Mouse (Mus musculus): ENCODE measurements at regions not wholly inside any gene's neighbourhood (a gene's known extent, or its start where the extent isn't known, plus 50 kb on each side); places are given as distances from the start of the nearest gene placed in this dataset.

GRCm38 (mm10) chr14:62173835-62174530, 118.4 kb upstream of the Rnaseh2b start:
- TF ChIP-seq CEBPB (IDR thresholded peaks at IDR 0.05; ENCODE audit: low read depth) (no peak), CTCF (IDR thresholded peaks at IDR 0.05; ENCODE audit: control insufficient read depth, insufficient read depth, insufficient read length) (no peak), MYOD1 (IDR thresholded peaks at IDR 0.05; ENCODE audit: control insufficient read depth, insufficient read length, low read depth) (no peak), FOSL1 (IDR thresholded peaks at IDR 0.05; ENCODE audit: insufficient read depth, low read length, poor library complexity, severe bottlenecking) (no peak), USF1 (IDR thresholded peaks at IDR 0.05; ENCODE audit: low read depth) (no peak), MAX (IDR thresholded peaks at IDR 0.05) (no peak), MYOG (IDR thresholded peaks at IDR 0.05; ENCODE audit: control insufficient read depth, extremely low read depth, insufficient read length) (no peak)
- H3ac ChIP-seq (ENCODE audit: control insufficient read depth, insufficient read length, low read depth), result no peak overlapping the region
- H3K79me3 ChIP-seq (ENCODE audit: low read depth), result no peaks in the 10 kb centered on the region
- no peak overlapping the region for H3K4me3 ChIP-seq (ENCODE audit: insufficient read depth, poor library complexity, severe bottlenecking)
- H3K27me3 ChIP-seq (ENCODE audit: control insufficient read depth, insufficient read depth, insufficient read length), result peaks cover 21% of the 10 kb centered on the region
- no peaks in the 10 kb centered on the region for H3K36me3 ChIP-seq (ENCODE audit: control insufficient read depth, insufficient read depth)
- no peaks in the 10 kb centered on the region for H3K79me2 ChIP-seq (ENCODE audit: control insufficient read depth, insufficient read depth)

GRCm38 (mm10) chr14:62175384-62176048, 116.9 kb upstream of the Rnaseh2b start:
- Histone ChIP-seq H3K27me3 (ENCODE audit: control insufficient read depth, insufficient read depth, insufficient read length) (peaks cover 17% of the 10 kb centered on the region), H3ac (ENCODE audit: control insufficient read depth, insufficient read length, low read depth) (no peak overlapping the region), H3K4me3 (ENCODE audit: insufficient read depth, poor library complexity, severe bottlenecking) (no peak overlapping the region), H3K79me3 (ENCODE audit: low read depth) (no peaks in the 10 kb centered on the region), H3K79me2 (ENCODE audit: control insufficient read depth, insufficient read depth) (no peaks in the 10 kb centered on the region), H3K36me3 (ENCODE audit: control insufficient read depth, insufficient read depth) (no peaks in the 10 kb centered on the region)
- TF ChIP-seq MYOD1 (IDR thresholded peaks at IDR 0.05; ENCODE audit: control insufficient read depth, insufficient read length, low read depth) (no peak), USF1 (IDR thresholded peaks at IDR 0.05; ENCODE audit: low read depth) (no peak), CTCF (IDR thresholded peaks at IDR 0.05; ENCODE audit: control insufficient read depth, insufficient read depth, insufficient read length) (no peak), MYOG (IDR thresholded peaks at IDR 0.05; ENCODE audit: control insufficient read depth, extremely low read depth, insufficient read length) (no peak), MAX (IDR thresholded peaks at IDR 0.05) (no peak), FOSL1 (IDR thresholded peaks at IDR 0.05; ENCODE audit: insufficient read depth, low read length, poor library complexity, severe bottlenecking) (no peak), CEBPB (IDR thresholded peaks at IDR 0.05; ENCODE audit: low read depth) (no peak)

DNA sequence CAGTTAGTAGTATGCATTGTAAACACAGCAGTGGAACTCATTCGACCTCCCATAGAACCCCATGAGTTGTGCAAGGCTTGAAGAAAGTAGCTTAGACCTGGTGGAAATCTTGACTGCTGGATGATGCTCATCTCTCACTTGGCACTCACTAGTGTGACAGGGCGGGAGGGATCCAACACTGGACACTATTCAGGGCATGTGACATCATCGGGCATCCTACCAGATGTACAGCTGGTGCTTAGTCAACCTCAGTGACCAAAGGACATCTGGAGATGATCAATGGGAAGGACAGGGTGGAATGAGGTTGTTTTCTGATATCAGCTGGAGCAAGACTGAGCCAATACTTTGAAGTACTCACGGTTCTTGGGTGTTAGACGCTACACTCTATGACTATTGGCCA, 114.9 kb upstream of the Rnaseh2b start:
- Histone ChIP-seq H3K79me3 (ENCODE audit: low read depth) (no peaks in the 10 kb centered on the region), H3K36me3 (ENCODE audit: control insufficient read depth, insufficient read depth) (no peaks in the 10 kb centered on the region), H3K4me3 (ENCODE audit: insufficient read depth, poor library complexity, severe bottlenecking) (no peak overlapping the region), H3ac (ENCODE audit: control insufficient read depth, insufficient read length, low read depth) (no peak overlapping the region), H3K79me2 (ENCODE audit: control insufficient read depth, insufficient read depth) (no peaks in the 10 kb centered on the region), H3K27me3 (ENCODE audit: control insufficient read depth, insufficient read depth, insufficient read length) (peaks cover 16% of the 10 kb centered on the region)
- no peak for TF ChIP-seq USF1 (IDR thresholded peaks at IDR 0.05; ENCODE audit: low read depth)
- no peak for TF ChIP-seq FOSL1 (IDR thresholded peaks at IDR 0.05; ENCODE audit: insufficient read depth, low read length, poor library complexity, severe bottlenecking)
- no peak for TF ChIP-seq CEBPB (IDR thresholded peaks at IDR 0.05; ENCODE audit: low read depth)
- no peak for TF ChIP-seq MAX (IDR thresholded peaks at IDR 0.05)
- TF ChIP-seq CTCF (IDR thresholded peaks at IDR 0.05; ENCODE audit: control insufficient read depth, insufficient read depth, insufficient read length), result no peak
- no peak for TF ChIP-seq MYOG (IDR thresholded peaks at IDR 0.05; ENCODE audit: control insufficient read depth, extremely low read depth, insufficient read length)
- no peak for TF ChIP-seq MYOD1 (IDR thresholded peaks at IDR 0.05; ENCODE audit: control insufficient read depth, insufficient read length, low read depth)

DNA sequence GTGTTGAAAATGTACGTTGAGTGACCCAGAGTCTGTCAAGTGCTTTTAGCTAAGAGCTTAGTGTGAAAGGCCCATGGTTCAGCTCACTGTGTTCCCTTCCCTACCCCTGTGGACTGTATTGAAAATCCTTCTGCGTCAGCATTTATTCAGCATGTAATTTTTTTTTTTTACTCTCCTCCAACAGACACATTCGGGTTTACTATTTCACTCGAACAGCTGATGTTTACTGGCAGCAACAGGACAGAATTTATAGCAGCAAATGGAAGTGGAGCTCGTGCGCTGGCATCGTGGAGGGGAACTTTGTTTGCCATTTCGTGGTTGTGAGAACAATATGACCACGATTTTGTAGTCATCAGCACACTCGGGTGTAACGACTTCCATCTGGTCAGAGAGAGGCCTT, 105.0 kb upstream of the Rnaseh2b start:
- Histone ChIP-seq H3ac (ENCODE audit: control insufficient read depth, insufficient read length, low read depth) (no peak overlapping the region), H3K36me3 (ENCODE audit: control insufficient read depth, insufficient read depth) (no peaks in the 10 kb centered on the region), H3K79me2 (ENCODE audit: control insufficient read depth, insufficient read depth) (no peaks in the 10 kb centered on the region), H3K79me3 (ENCODE audit: low read depth) (no peaks in the 10 kb centered on the region), H3K4me3 (ENCODE audit: insufficient read depth, poor library complexity, severe bottlenecking) (no peak overlapping the region), H3K27me3 (ENCODE audit: control insufficient read depth, insufficient read depth, insufficient read length) (peaks cover 34% of the 10 kb centered on the region)
- TF ChIP-seq CEBPB (IDR thresholded peaks at IDR 0.05; ENCODE audit: low read depth), result no peak
- TF ChIP-seq CTCF (IDR thresholded peaks at IDR 0.05; ENCODE audit: control insufficient read depth, insufficient read depth, insufficient read length), result no peak
- TF ChIP-seq MAX (IDR thresholded peaks at IDR 0.05), result no peak
- TF ChIP-seq MYOD1 (IDR thresholded peaks at IDR 0.05; ENCODE audit: control insufficient read depth, insufficient read length, low read depth), result no peak
- no peak for TF ChIP-seq USF1 (IDR thresholded peaks at IDR 0.05; ENCODE audit: low read depth)
- no peak for TF ChIP-seq FOSL1 (IDR thresholded peaks at IDR 0.05; ENCODE audit: insufficient read depth, low read length, poor library complexity, severe bottlenecking)
- TF ChIP-seq MYOG (IDR thresholded peaks at IDR 0.05; ENCODE audit: control insufficient read depth, extremely low read depth, insufficient read length), result no peak

- Histone ChIP-seq H3K27me3 (ENCODE audit: control insufficient read depth, insufficient read depth, insufficient read length) (peaks cover 34% of the 10 kb centered on the region), H3K79me3 (ENCODE audit: low read depth) (no peaks in the 10 kb centered on the region), H3K36me3 (ENCODE audit: control insufficient read depth, insufficient read depth) (no peaks in the 10 kb centered on the region), H3ac (ENCODE audit: control insufficient read depth, insufficient read length, low read depth) (no peak overlapping the region), H3K79me2 (ENCODE audit: control insufficient read depth, insufficient read depth) (no peaks in the 10 kb centered on the region), H3K4me3 (ENCODE audit: insufficient read depth, poor library complexity, severe bottlenecking) (no peak overlapping the region)
- TF ChIP-seq FOSL1 (IDR thresholded peaks at IDR 0.05; ENCODE audit: insufficient read depth, low read length, poor library complexity, severe bottlenecking) (no peak), MYOG (IDR thresholded peaks at IDR 0.05; ENCODE audit: control insufficient read depth, extremely low read depth, insufficient read length) (no peak), MAX (IDR thresholded peaks at IDR 0.05) (no peak), CEBPB (IDR thresholded peaks at IDR 0.05; ENCODE audit: low read depth) (no peak), USF1 (IDR thresholded peaks at IDR 0.05; ENCODE audit: low read depth) (no peak), MYOD1 (IDR thresholded peaks at IDR 0.05; ENCODE audit: control insufficient read depth, insufficient read length, low read depth) (no peak), CTCF (IDR thresholded peaks at IDR 0.05; ENCODE audit: control insufficient read depth, insufficient read depth, insufficient read length) (no peak)
Measured at GRCm38 (mm10) chr14:62188147-62188885, 104.1 kb upstream of the Rnaseh2b start.

All from C2C12 (cell line).